In the genomic region with DNA sequence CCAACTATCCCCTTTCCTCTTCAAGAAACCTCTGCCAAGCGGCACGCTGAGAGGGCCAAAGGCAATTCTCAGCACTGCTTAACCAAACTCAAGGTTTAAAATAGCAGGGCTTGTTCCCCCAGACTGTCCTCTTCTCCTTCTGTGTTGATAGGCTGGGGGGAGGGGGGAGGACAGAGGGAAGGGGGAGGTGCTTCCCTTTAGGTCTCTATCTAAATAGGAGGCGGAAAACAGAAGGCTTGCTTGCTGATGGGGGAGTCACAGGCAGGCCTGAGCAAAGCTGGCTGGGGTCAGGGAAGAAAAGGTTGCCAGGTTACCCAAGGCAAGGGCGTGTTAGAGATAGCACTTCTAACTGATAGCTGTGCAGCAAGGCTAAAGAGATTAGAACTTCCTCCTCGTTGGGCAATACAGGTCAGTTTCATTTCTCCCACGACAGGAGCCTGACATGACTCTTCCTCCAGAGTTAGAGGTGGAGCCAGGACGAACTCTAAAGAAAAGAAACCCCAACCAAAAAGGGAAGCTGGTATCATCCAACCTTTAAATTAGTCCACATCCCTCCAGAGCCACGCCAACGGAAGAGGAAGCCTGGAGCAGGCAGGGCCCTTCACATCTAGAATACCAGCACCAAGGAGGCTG, we compare ENCODE assay signal across 7 mouse cellular contexts. TPM values are rescaled to one million over a fixed set of nuclear protein-coding genes. Genes with fewer than 3 reads are reported as not detected.
DNase-seq lines count a peak whose midpoint lies in the region; ATAC-seq and TF ChIP-seq lines count a peak whose summit lies in the region.

No protein-coding gene starts in this region.

- no peak for TF ChIP-seq CTCF in spleen, adult 2 months (IDR thresholded peaks at IDR 0.05; ENCODE audit: extremely low read depth, insufficient read depth, insufficient read length, insufficient replicate concordance)

- TF ChIP-seq POLR2A in spleen, adult 2 months (IDR thresholded peaks at IDR 0.05; ENCODE audit: low read depth, low read length) = no peak

- peaks cover 9% of the 10 kb centered on the region; the same call in 1 of the 2 replicates for H3K4me1 ChIP-seq in spleen, adult 2 months (ENCODE audit: control insufficient read depth, insufficient read depth, insufficient read length)
- H3K4me1 ChIP-seq in liver, embryonic 13.5 days (replicated peaks) = peaks cover 81% of the 10 kb centered on the region

- H3K27ac ChIP-seq in spleen, adult 2 months (ENCODE audit: insufficient read depth, low read length) = peak overlapping the region; percentile 63
- H3K27ac ChIP-seq in liver, embryonic 13.5 days = peak overlapping the region; percentile 78

- H3K9me3 ChIP-seq in liver, embryonic 13.5 days (replicated peaks) = no peaks in the 10 kb centered on the region

- 19% methylated on average over 9 of the region's 9 CpGs for WGBS in spleen, adult 2 months
- under 1% methylated on average over 9 of the region's 9 CpGs for WGBS in liver, embryonic 13.5 days (ENCODE audit: insufficient replicate concordance)

- peak; percentile 79 for ATAC-seq in liver, embryonic 13.5 days (ENCODE audit: low read depth)

- H3K36me3 ChIP-seq in spleen, adult 2 months (ENCODE audit: control insufficient read depth, insufficient read depth, low read length) = no peaks in the 10 kb centered on the region
- peaks cover 7% of the 10 kb centered on the region for H3K36me3 ChIP-seq in liver, embryonic 13.5 days

- no peaks in the 10 kb centered on the region for H3K27me3 ChIP-seq in spleen, adult 2 months (ENCODE audit: control insufficient read depth, insufficient read depth, low read length)
- no peaks in the 10 kb centered on the region for H3K27me3 ChIP-seq in liver, embryonic 13.5 days

- H3K9ac ChIP-seq in liver, embryonic 13.5 days = peak overlapping the region; percentile 47; the same call in 1 of the 2 replicates

- no peak overlapping the region for H3K4me3 ChIP-seq in spleen, adult 2 months (ENCODE audit: extremely low read depth, insufficient read depth, insufficient read length)
- peak overlapping the region; percentile 26 for H3K4me3 ChIP-seq in liver, embryonic 13.5 days (replicated peaks)

- peak overlapping the region; percentile 58 for H3K4me2 ChIP-seq in liver, embryonic 13.5 days

- peak in 1 of 2 experiments; percentile 6 for DNase-seq in spleen, adult 2 months (ENCODE audit: low read depth in 1 of 2, low spot score in 2 of 2)
- DNase-seq in spleen, postnatal 14 days (ENCODE audit: low spot score in 2 of 2) = no peak
- DNase-seq in embryo, embryonic 9.5 days (ENCODE audit: extremely low spot score) = peak; percentile 17
- peak; percentile 56 for DNase-seq in liver, embryonic 13.5 days
- peak; percentile 73 for DNase-seq in yolk sac, embryonic 10.5 days (ENCODE audit: low spot score)
- DNase-seq in thymus, postnatal 14 days = no peak
- DNase-seq in gastrocnemius, adult 18-20 months (ENCODE audit: low spot score) = no peak

RNA-seq across cellular contexts. Expression of gene Hk2, which starts 10.3 kb away (rescaled TPM):
- polyA plus RNA-seq in spleen, adult 2 months (2012; rRNA removed) = 2.6 and 2.7 TPM in 2 replicates
- 6.0 and 6.7 TPM in 2 replicates for polyA plus RNA-seq in liver, embryonic 13.5 days (2015; fragmentation: Nextera tagmentation; extraction: Ambion mirVana)
- 100 to 1,000 TPM; 238 to 306 TPM for total RNA-seq in gastrocnemius, adult 18-20 months (2021)

RNA-seq across cellular contexts. Expression of gene Pole4, which starts 58.8 kb away (rescaled TPM):
- 23.6 and 27.1 TPM in 2 replicates for polyA plus RNA-seq in spleen, adult 2 months (2012; rRNA removed)
- 65.7 and 74.9 TPM in 2 replicates for polyA plus RNA-seq in liver, embryonic 13.5 days (2015; fragmentation: Nextera tagmentation; extraction: Ambion mirVana)
- total RNA-seq in gastrocnemius, adult 18-20 months (2021) = 10 to 100 TPM; 14.4 to 20.1 TPM

Comparison
In these comparisons a context has a peak if more than half of its experiments do, and no peak if none do; other contexts are left out.
1. DNase-seq: peak in embryo, embryonic 9.5 days (single experiment), liver, embryonic 13.5 days (single experiment) and yolk sac, embryonic 10.5 days (single experiment); none in spleen, postnatal 14 days (0 of 2), thymus, postnatal 14 days (single experiment) and gastrocnemius, adult 18-20 months (single experiment).